Mouse (Mus musculus) liver, adult 2 months (tissue): ENCODE measurements around the gene Nme4.

ENCODE experiments used
- CTCF ChIP-seq: fragments of 200-500 bp; IDR thresholded peaks from 2 replicates; pipeline ENCODE4 v1.5.1; 2011; ENCODE audit warnings: low read depth, low read length, control low read depth
- POLR2A ChIP-seq: fragments of 200-500 bp; IDR thresholded peaks from 2 replicates; pipeline ENCODE4 v1.6.1; 2011; ENCODE audit warnings: low read length, control low read depth; ENCODE audit not compliant: insufficient read depth; ENCODE audit errors: extremely low read depth

GRCm38 (mm10) chr17:26113181-26113948 is 18.0 kb upstream of the Nme4 start, which contains the start of gene Tmem8:
- TF ChIP-seq CTCF, result peak; percentile 19; the same call in 1 of the 2 replicates
- 0 out of 2 replicates have a peak, but pooled peaks have one; percentile 39 for TF ChIP-seq POLR2A
